Mouse (Mus musculus): Measurements from ENCODE around the gene Fhl3. TPM values are rescaled to one million over a fixed set of nuclear protein-coding genes. Genes with fewer than 3 reads are reported as not detected.

Gene Fhl3
- 7.1 and 14.5 TPM in 2 replicates for total RNA-seq (2014; rRNA removed; ENCODE audit: low replicate concordance)
- polyA plus RNA-seq (2015; fragmentation: Nextera tagmentation; extraction: Ambion mirVana): 6.2 and 6.5 TPM in 2 replicates

DNA sequence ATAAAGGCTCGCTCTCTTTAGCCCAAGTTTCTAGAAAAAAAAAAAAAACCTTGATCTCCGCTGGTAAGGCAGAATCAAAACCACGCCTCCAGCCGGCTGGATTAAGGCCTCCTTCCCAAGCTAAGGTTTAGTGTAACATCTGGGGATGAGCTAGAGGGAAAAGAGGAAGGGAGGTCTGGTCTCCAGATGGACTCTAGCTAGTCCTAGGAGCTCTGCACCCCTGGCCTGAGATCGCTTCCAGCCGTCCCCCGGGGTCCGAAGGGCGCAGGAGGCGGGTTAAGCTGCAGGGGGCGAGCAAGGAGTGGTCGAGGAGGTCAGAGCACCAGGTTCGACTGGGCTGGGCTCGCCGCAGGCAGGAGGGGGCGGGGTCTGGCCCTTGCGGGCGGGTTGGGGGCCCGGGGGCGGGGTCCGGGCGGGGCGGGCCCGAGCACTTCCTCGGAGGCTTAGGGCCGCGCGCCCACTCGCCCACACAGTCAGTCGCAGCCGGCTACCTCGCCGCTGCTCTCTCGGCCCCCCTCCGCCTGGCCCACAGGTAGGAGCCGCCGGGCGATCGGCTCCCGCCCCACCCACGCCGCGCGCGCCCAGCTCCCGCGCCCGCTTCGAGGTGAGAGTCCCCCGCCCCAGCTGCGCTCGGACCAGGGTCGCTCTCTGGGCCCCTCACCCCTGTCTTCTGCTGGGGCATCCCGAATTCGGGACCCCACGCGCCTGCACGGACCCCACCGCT lies at the start of gene Fhl3:
Gene Fhl3 (plus strand): TSS at position 454 of the 724 bp plus-strand sequence.
- Histone ChIP-seq H3K4me3 (ENCODE audit: low read depth, low read length) (peak within 1 kb of the TSS; percentile 87), H3K4me1 (ENCODE audit: control insufficient read depth, insufficient read depth) (peaks cover 26% of the 10 kb centered on the region), H3K27me3 (ENCODE audit: control insufficient read depth, insufficient read depth, low read length) (0 out of 2 replicates have a peak, but pooled peaks cover 3% of the 10 kb centered on the region), H3K9ac (replicated peaks; ENCODE audit: low read depth, low read length) (peak within 1 kb of the TSS; percentile 81), H3K9me3 (replicated peaks; ENCODE audit: control insufficient read depth, low read length) (no peaks in the 10 kb centered on the region), H3K4me2 (ENCODE audit: low read depth, low read length) (peak within 1 kb of the TSS; percentile 92), H3K36me3 (replicated peaks; ENCODE audit: control insufficient read depth, insufficient read depth, low read length) (peaks cover under 1% of the 10 kb centered on the region; the same call in 1 of the 2 replicates), H3K27ac (ENCODE audit: low read depth) (peak within 1 kb of the TSS; percentile 72)
- ATAC-seq (ENCODE audit: insufficient read depth, low read depth) (peak; percentile 54), DNase-seq (ENCODE audit: low spot score) (peak; percentile 34)
- WGBS: 1% methylated on average over 45 of the region's 59 CpGs
- TF ChIP-seq EP300 (IDR thresholded peaks at IDR 0.05; ENCODE audit: low read depth) (no peak), CTCF (IDR thresholded peaks at IDR 0.05; ENCODE audit: low read depth) (peak; percentile 8; the same call in 1 of the 2 replicates)

DNA sequence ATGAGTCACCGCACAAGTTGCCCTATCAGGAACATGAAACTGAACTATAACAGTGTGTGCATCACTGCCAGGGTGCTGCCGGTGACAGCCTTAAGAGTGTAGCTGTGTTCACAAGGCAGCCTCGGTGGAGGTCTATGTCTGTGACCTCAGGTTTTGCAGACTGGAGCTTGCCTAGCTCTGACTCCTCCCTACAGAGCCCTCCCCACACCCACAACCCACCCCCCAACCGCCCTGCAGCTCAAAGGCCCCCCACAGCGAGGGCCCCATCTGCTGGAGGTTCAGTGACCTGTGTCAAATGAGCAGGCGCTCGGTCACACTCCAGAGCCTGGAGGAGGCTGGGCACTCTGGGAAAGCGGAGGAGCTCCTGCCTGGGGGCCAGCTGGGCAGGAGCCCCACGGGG lies 47.6 kb upstream of the Fhl3 start:
- Histone ChIP-seq H3K4me3 (ENCODE audit: low read depth, low read length) (no peak overlapping the region), H3K36me3 (replicated peaks; ENCODE audit: control insufficient read depth, insufficient read depth, low read length) (no peaks in the 10 kb centered on the region), H3K9ac (replicated peaks; ENCODE audit: low read depth, low read length) (no peak overlapping the region), H3K4me2 (ENCODE audit: low read depth, low read length) (peak overlapping the region; percentile 30), H3K9me3 (replicated peaks; ENCODE audit: control insufficient read depth, low read length) (no peaks in the 10 kb centered on the region), H3K4me1 (ENCODE audit: control insufficient read depth, insufficient read depth) (peaks cover 5% of the 10 kb centered on the region), H3K27me3 (ENCODE audit: control insufficient read depth, insufficient read depth, low read length) (peaks cover 43% of the 10 kb centered on the region), H3K27ac (ENCODE audit: low read depth) (peak overlapping the region; percentile 66)
- 8% methylated on average over 9 of the region's 9 CpGs for WGBS
- DNase-seq (ENCODE audit: low spot score): peak; percentile 72
- TF ChIP-seq CTCF (IDR thresholded peaks at IDR 0.05; ENCODE audit: low read depth) (peak; percentile 28; the same call in 1 of the 2 replicates), EP300 (IDR thresholded peaks at IDR 0.05; ENCODE audit: low read depth) (no peak)
- ATAC-seq (ENCODE audit: insufficient read depth, low read depth): peak; percentile 87

DNA sequence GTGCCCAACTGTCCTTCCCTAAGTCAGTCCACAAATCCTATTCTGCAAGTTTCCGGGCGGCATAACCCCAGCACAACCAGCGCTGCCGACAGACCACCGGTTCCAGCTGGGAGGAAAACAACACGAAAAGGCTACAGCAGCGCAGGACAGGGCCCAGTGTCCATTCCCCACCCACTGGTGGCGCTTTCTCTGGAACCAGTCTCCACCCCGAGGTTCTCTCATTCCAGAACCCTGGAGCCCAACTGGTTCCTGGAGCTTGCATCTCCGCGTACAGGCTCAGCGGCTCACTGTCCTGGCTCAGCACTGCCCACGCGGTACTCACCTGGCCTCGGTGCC lies 44.0 kb upstream of the Fhl3 start, which contains the start of gene Pou3f1:
Gene Pou3f1 (plus strand): TSS at position 290 of the 336 bp plus-strand sequence.
- Histone ChIP-seq H3K4me2 (ENCODE audit: low read depth, low read length) (peak within 1 kb of the TSS; percentile 99), H3K27ac (ENCODE audit: low read depth) (no peak within 1 kb of the TSS), H3K27me3 (ENCODE audit: control insufficient read depth, insufficient read depth, low read length) (peaks cover 75% of the 10 kb centered on the region), H3K9ac (replicated peaks; ENCODE audit: low read depth, low read length) (peak within 1 kb of the TSS; percentile 41; the same call in 1 of the 2 replicates), H3K4me1 (ENCODE audit: control insufficient read depth, insufficient read depth) (peaks cover 5% of the 10 kb centered on the region), H3K36me3 (replicated peaks; ENCODE audit: control insufficient read depth, insufficient read depth, low read length) (no peaks in the 10 kb centered on the region), H3K4me3 (ENCODE audit: low read depth, low read length) (peak within 1 kb of the TSS; percentile 67), H3K9me3 (replicated peaks; ENCODE audit: control insufficient read depth, low read length) (no peaks in the 10 kb centered on the region)
- no peak for DNase-seq (ENCODE audit: low spot score)
- 4% methylated on average over 15 of the region's 15 CpGs for WGBS
- TF ChIP-seq CTCF (IDR thresholded peaks at IDR 0.05; ENCODE audit: low read depth): no peak
- no peak for TF ChIP-seq EP300 (IDR thresholded peaks at IDR 0.05; ENCODE audit: low read depth)
- no peak for ATAC-seq (ENCODE audit: insufficient read depth, low read depth)

DNA sequence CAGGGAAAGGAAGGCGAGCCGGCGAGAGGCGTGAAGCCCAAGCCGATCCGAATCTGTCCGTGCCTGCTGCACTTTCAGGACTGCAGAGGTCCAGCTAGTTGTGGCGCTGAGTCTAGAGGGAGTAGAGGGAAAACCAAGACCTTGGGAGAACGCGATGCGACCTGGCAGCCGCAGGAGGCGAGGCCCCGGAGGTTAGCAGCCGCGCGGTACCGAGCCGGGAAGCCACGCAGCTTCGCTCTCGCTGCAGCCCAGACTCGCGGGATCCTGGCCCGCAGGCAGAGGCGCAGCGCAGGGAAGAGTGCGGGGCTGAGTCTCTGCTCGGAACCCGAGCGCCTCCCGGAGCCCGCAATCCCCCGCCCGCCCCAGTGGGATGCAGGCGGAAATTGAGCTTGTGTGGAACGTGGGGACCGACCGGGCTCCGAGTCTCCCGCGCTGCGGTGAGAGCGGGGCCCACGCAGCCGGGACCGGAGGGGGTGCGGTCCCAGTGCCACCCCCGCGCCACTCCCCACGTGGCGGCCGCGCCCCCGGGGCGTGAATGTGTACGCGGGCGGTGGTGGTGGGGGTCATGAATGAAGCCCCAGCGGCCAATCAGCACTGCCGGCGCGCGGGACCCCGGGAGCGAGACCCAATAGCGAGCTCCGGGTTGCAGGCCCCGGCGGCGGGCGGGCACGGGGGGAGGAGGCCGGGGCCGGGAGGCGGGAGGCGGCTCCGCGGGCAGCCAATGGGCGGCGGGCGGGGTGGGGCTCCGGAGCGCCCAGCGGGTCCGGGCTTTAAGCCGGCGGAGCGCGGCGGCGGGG lies 43.4 kb upstream of the Fhl3 start:
- TF ChIP-seq CTCF (IDR thresholded peaks at IDR 0.05; ENCODE audit: low read depth) (no peak), EP300 (IDR thresholded peaks at IDR 0.05; ENCODE audit: low read depth) (no peak)
- WGBS: 1% methylated on average over 80 of the region's 92 CpGs
- peak overlapping the region; percentile 67 for H3K4me3 ChIP-seq (ENCODE audit: low read depth, low read length)
- H3K4me1 ChIP-seq (ENCODE audit: control insufficient read depth, insufficient read depth): peaks cover 5% of the 10 kb centered on the region
- no peak overlapping the region for H3K27ac ChIP-seq (ENCODE audit: low read depth)
- H3K9ac ChIP-seq (replicated peaks; ENCODE audit: low read depth, low read length): peak overlapping the region; percentile 41; the same call in 1 of the 2 replicates
- DNase-seq (ENCODE audit: low spot score) (peak; percentile 68), ATAC-seq (ENCODE audit: insufficient read depth, low read depth) (peak; percentile 79)
- H3K27me3 ChIP-seq (ENCODE audit: control insufficient read depth, insufficient read depth, low read length): peaks cover 81% of the 10 kb centered on the region
- H3K36me3 ChIP-seq (replicated peaks; ENCODE audit: control insufficient read depth, insufficient read depth, low read length): no peaks in the 10 kb centered on the region
- peak overlapping the region; percentile 99 for H3K4me2 ChIP-seq (ENCODE audit: low read depth, low read length)
- H3K9me3 ChIP-seq (replicated peaks; ENCODE audit: control insufficient read depth, low read length): no peaks in the 10 kb centered on the region

DNA sequence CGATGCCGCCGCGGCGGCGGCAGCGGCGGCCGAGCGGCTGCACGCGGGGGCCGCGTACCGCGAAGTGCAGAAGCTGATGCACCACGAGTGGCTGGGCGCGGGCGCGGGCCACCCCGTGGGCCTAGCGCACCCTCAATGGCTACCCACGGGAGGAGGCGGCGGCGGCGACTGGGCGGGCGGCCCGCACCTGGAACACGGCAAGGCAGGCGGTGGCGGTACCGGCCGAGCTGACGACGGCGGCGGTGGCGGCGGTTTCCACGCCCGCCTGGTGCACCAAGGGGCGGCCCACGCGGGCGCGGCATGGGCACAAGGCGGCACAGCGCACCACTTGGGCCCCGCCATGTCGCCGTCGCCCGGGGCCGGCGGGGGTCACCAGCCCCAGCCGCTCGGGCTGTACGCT lies 42.7 kb upstream of the Fhl3 start:
- Histone ChIP-seq H3K36me3 (replicated peaks; ENCODE audit: control insufficient read depth, insufficient read depth, low read length) (no peaks in the 10 kb centered on the region), H3K4me3 (ENCODE audit: low read depth, low read length) (peak overlapping the region; percentile 67), H3K27me3 (ENCODE audit: control insufficient read depth, insufficient read depth, low read length) (peaks cover 88% of the 10 kb centered on the region), H3K9me3 (replicated peaks; ENCODE audit: control insufficient read depth, low read length) (no peaks in the 10 kb centered on the region), H3K9ac (replicated peaks; ENCODE audit: low read depth, low read length) (no peak overlapping the region), H3K4me2 (ENCODE audit: low read depth, low read length) (peak overlapping the region; percentile 99), H3K4me1 (ENCODE audit: control insufficient read depth, insufficient read depth) (peaks cover 4% of the 10 kb centered on the region), H3K27ac (ENCODE audit: low read depth) (no peak overlapping the region)
- TF ChIP-seq EP300 (IDR thresholded peaks at IDR 0.05; ENCODE audit: low read depth) (no peak), CTCF (IDR thresholded peaks at IDR 0.05; ENCODE audit: low read depth) (no peak)
- ATAC-seq (ENCODE audit: insufficient read depth, low read depth) (no peak), DNase-seq (ENCODE audit: low spot score) (no peak)
- under 1% methylated on average over 31 of the region's 61 CpGs for WGBS

All from heart, postnatal 0 days (tissue).